In the genomic region with DNA sequence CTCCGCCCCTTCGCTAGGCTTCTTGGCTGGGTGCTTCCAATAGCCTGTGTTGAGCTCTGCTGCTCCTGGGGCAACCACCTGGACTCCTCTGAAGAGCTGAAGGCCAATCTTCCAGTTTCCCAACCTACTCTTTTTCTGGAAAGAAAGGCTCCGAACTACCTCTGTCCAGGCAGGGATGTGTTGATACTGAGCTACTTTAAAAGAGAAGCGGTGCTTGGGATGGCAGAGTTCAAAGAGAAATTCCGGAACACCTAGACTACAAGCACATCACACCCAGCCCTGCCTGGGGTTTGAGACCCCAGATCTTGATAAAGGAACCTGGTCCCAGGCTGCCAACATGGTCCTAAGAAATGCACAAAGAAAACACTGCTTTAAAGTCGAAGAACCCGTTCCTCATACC, we compare ENCODE assay signal across 14 mouse cellular contexts.
DNase-seq lines count a peak whose midpoint lies in the region; ATAC-seq and TF ChIP-seq lines count a peak whose summit lies in the region.
"Had no signal": no experiment of that assay in that cellular context is flagged by ENCODE, and none has a peak within 500 bp of the region (broad histone marks: within the 10 kb centered on the region; RNA-seq: fewer than 3 reads in every experiment).

No protein-coding gene starts in this region.

- H3K27me3 ChIP-seq in heart, embryonic 12.5 days (replicated peaks), result peaks cover 46% of the 10 kb centered on the region
- peaks cover 14% of the 10 kb centered on the region for H3K27me3 ChIP-seq in heart, adult 2 months (ENCODE audit: control insufficient read depth, insufficient read depth, low read length)
- H3K27me3 ChIP-seq in embryonic facial prominence, embryonic 11.5 days (ENCODE audit: control insufficient read depth, insufficient read depth, low read length), result peaks cover 16% of the 10 kb centered on the region

- no peak for TF ChIP-seq EP300 in heart, adult 2 months (IDR thresholded peaks at IDR 0.05; ENCODE audit: insufficient read depth, low read depth, low read length)

- H3K4me3 ChIP-seq in heart, embryonic 12.5 days, result no peak overlapping the region
- H3K4me3 ChIP-seq in heart, adult 2 months, result no peak overlapping the region
- H3K4me3 ChIP-seq in embryonic facial prominence, embryonic 11.5 days (ENCODE audit: low read depth, low read length), result no peak overlapping the region

- ATAC-seq in heart, embryonic 12.5 days (ENCODE audit: insufficient number of reproducible peaks, low FRiP score), result no peak
- ATAC-seq in embryonic facial prominence, embryonic 11.5 days (replicated peaks; ENCODE audit: insufficient number of reproducible peaks, low FRiP score, low TSS enrichment, low read depth), result no peak

- no peak overlapping the region for H3K9ac ChIP-seq in heart, embryonic 12.5 days
- no peak overlapping the region for H3K9ac ChIP-seq in heart, adult 2 months (ENCODE audit: low read depth, low read length)
- no peak overlapping the region for H3K9ac ChIP-seq in embryonic facial prominence, embryonic 11.5 days (replicated peaks; ENCODE audit: low read length)
- H3K9ac ChIP-seq: limb, embryonic 13.5 days had no signal

- no peak for TF ChIP-seq CTCF in heart, adult 2 months (IDR thresholded peaks at IDR 0.05)

- peak overlapping the region; percentile 64; the same call in 1 of the 2 replicates for H3K4me2 ChIP-seq in heart, embryonic 12.5 days
- no peak overlapping the region for H3K4me2 ChIP-seq in embryonic facial prominence, embryonic 11.5 days (ENCODE audit: low read depth, low read length)

- H3K4me1 ChIP-seq in heart, embryonic 12.5 days (replicated peaks), result peaks cover 21% of the 10 kb centered on the region; the same call in 1 of the 2 replicates
- H3K4me1 ChIP-seq in heart, adult 2 months (ENCODE audit: control insufficient read depth, insufficient read depth, low read length), result no peaks in the 10 kb centered on the region; the same call in 1 of the 2 replicates
- no peaks in the 10 kb centered on the region for H3K4me1 ChIP-seq in embryonic facial prominence, embryonic 11.5 days (ENCODE audit: control insufficient read depth, insufficient read depth, low read length)

- H3K9me3 ChIP-seq in heart, embryonic 12.5 days (replicated peaks), result no peaks in the 10 kb centered on the region
- no peaks in the 10 kb centered on the region for H3K9me3 ChIP-seq in embryonic facial prominence, embryonic 11.5 days (replicated peaks; ENCODE audit: control insufficient read depth, low read length)
- H3K9me3 ChIP-seq: limb, embryonic 13.5 days had no signal

- no peaks in the 10 kb centered on the region for H3K79me2 ChIP-seq in heart, adult 2 months (replicated peaks; ENCODE audit: control insufficient read depth, insufficient read depth, low read length)

- no peak overlapping the region for H3K27ac ChIP-seq in heart, embryonic 12.5 days (ENCODE audit: poor library complexity, severe bottlenecking)
- H3K27ac ChIP-seq in heart, adult 2 months, result no peak overlapping the region
- no peak overlapping the region for H3K27ac ChIP-seq in embryonic facial prominence, embryonic 11.5 days (replicated peaks; ENCODE audit: low read depth, low read length)
- H3K27ac ChIP-seq: limb, embryonic 13.5 days; macrophage had no signal

- intact Hi-C loops in heart, adult 2 months (cut with DNase I), result loop anchor here (5.0 to 10.0 kb wide), 2 partner anchors 1257 to 1725 kb away; no protein-coding TSS in a partner anchor

- WGBS in heart, embryonic 12.5 days, result 36% methylated on average over 7 of the region's 7 CpGs
- 36% methylated on average over 7 of the region's 7 CpGs for WGBS in heart, adult 2 months
- 7% methylated on average over 7 of the region's 7 CpGs for WGBS in embryonic facial prominence, embryonic 11.5 days

- H3K36me3 ChIP-seq in heart, embryonic 12.5 days, result no peaks in the 10 kb centered on the region
- H3K36me3 ChIP-seq in heart, adult 2 months (ENCODE audit: control insufficient read depth, insufficient read depth, low read length), result no peaks in the 10 kb centered on the region
- no peaks in the 10 kb centered on the region for H3K36me3 ChIP-seq in embryonic facial prominence, embryonic 11.5 days (replicated peaks; ENCODE audit: control insufficient read depth, insufficient read depth, low read depth, low read length)
- H3K36me3 ChIP-seq: G1E; limb, embryonic 13.5 days had no signal

- DNase-seq in heart, adult 2 months, result no peak
- peak; percentile 35 for DNase-seq in embryo, embryonic 10 days (ENCODE audit: low spot score)
- peak; percentile 16 for DNase-seq in embryonic facial prominence, embryonic 11.5 days (ENCODE audit: low spot score)
- DNase-seq in retina, embryonic 14.5 days (ENCODE audit: low spot score), result peak; percentile 61
- no peak for DNase-seq in thymus, postnatal 10 days (ENCODE audit: low spot score in 2 of 2)
- no peak for DNase-seq in thymus, postnatal 0 days (ENCODE audit: low spot score)
- DNase-seq: adrenal gland, postnatal 10 days; cerebellum, postnatal 25 days; heart, adult 11 months; kidney, postnatal 25 days had no signal

- no peak for TF ChIP-seq POLR2A in heart, adult 2 months (IDR thresholded peaks at IDR 0.05; ENCODE audit: insufficient read depth, low read depth, low read length)

Comparison
In these comparisons a context has a peak if more than half of its experiments do, and no peak if none do; other contexts are left out.
1. DNase-seq: peak in embryo, embryonic 10 days (single experiment), embryonic facial prominence, embryonic 11.5 days (single experiment) and retina, embryonic 14.5 days (single experiment); none in heart, adult 2 months (0 of 2), thymus, postnatal 10 days (0 of 2) and thymus, postnatal 0 days (single experiment).